Mouse (Mus musculus) layer of hippocampus, adult 11-12 months (tissue): ENCODE measurements at regions not wholly inside any gene's neighbourhood (a gene's known extent, or its start where the extent isn't known, plus 50 kb on each side); places are given as distances from the start of the nearest gene placed in this dataset.

Experiments
- DNase-seq: peaks from one replicate; pipeline ENCODE4 v3.0.0; 2022; ENCODE audit warnings: low spot score

- peak; percentile 8 for DNase-seq
Observed at GRCm38 (mm10) chr2:98538690-98539089, 123.3 kb upstream of the Gm10801 start.

GRCm38 (mm10) chr2:98565871-98566270 is 96.2 kb upstream of the Gm10801 start:
- no peak for DNase-seq
